Mouse (Mus musculus): Measurements from ENCODE around the gene Cbx7.
A peak's percentile ranks its signal among the peaks of the same experiment; 100 is the strongest.
"Not testable (repeated sequence)": the region's sequence is repeated elsewhere in the genome, so short reads cannot be mapped to it uniquely, and the experiment has no call there.

Gene Cbx7

GRCm38 (mm10) chr15:79927637-79928122, 43.2 kb downstream of the Cbx7 start:
- DNase-seq (ENCODE audit: low read depth, low spot score) = peak; percentile 97

- peak; percentile 68 for DNase-seq (ENCODE audit: low read depth, low spot score)
These were observed 44.0 kb downstream of the Cbx7 start for GRCm38 (mm10) chr15:79926856-79927416.

GRCm38 (mm10) chr15:79919787-79920186, 51.1 kb downstream of the Cbx7 start:
- no peak for DNase-seq (ENCODE audit: low read depth, low spot score)

GRCm38 (mm10) chr15:79918485-79918884, 52.4 kb downstream of the Cbx7 start:
- DNase-seq (ENCODE audit: low read depth, low spot score) = no peak

GRCm38 (mm10) chr15:79917111-79917720, 53.7 kb downstream of the Cbx7 start:
- DNase-seq (ENCODE audit: low read depth, low spot score) = no peak

GRCm38 (mm10) chr15:79916150-79916549, 54.8 kb downstream of the Cbx7 start:
- no peak for DNase-seq (ENCODE audit: low read depth, low spot score)

- peak; percentile 80 for DNase-seq (ENCODE audit: low read depth, low spot score)
These were observed 56.6 kb downstream of the Cbx7 start for GRCm38 (mm10) chr15:79914357-79914756.

GRCm38 (mm10) chr15:79913761-79914346, 57.1 kb downstream of the Cbx7 start:
- no peak for DNase-seq (ENCODE audit: low read depth, low spot score)

- peak; percentile 31 for DNase-seq (ENCODE audit: low read depth, low spot score)
These were observed 59.6 kb downstream of the Cbx7 start for GRCm38 (mm10) chr15:79911339-79911738.

GRCm38 (mm10) chr15:79910812-79911211, 60.1 kb downstream of the Cbx7 start:
- not testable (repeated sequence) for DNase-seq (ENCODE audit: low read depth, low spot score)

- DNase-seq (ENCODE audit: low read depth, low spot score) = not testable (repeated sequence)
These were observed 61.9 kb downstream of the Cbx7 start for GRCm38 (mm10) chr15:79909006-79909405.

- DNase-seq (ENCODE audit: low read depth, low spot score) = no peak
These were observed 64.1 kb downstream of the Cbx7 start for GRCm38 (mm10) chr15:79906855-79907254.

- no peak for DNase-seq (ENCODE audit: low read depth, low spot score)
These were observed 65.7 kb downstream of the Cbx7 start for GRCm38 (mm10) chr15:79905211-79905610.

- not testable (repeated sequence) for DNase-seq (ENCODE audit: low read depth, low spot score)
These were observed 66.2 kb downstream of the Cbx7 start for GRCm38 (mm10) chr15:79904678-79905077.

GRCm38 (mm10) chr15:79903963-79904362, 67.0 kb downstream of the Cbx7 start:
- DNase-seq (ENCODE audit: low read depth, low spot score) = no peak

GRCm38 (mm10) chr15:79903081-79903480, 67.8 kb downstream of the Cbx7 start:
- not testable (repeated sequence) for DNase-seq (ENCODE audit: low read depth, low spot score)

- no peak for DNase-seq (ENCODE audit: low read depth, low spot score)
These were observed 69.5 kb downstream of the Cbx7 start for GRCm38 (mm10) chr15:79901399-79901798.

- DNase-seq (ENCODE audit: low read depth, low spot score) = no peak
These were observed 70.2 kb downstream of the Cbx7 start for GRCm38 (mm10) chr15:79900751-79901150.

GRCm38 (mm10) chr15:79899828-79900510, 71.0 kb downstream of the Cbx7 start:
- no peak for DNase-seq (ENCODE audit: low read depth, low spot score)

GRCm38 (mm10) chr15:79898988-79899387, 71.9 kb downstream of the Cbx7 start:
- no peak for DNase-seq (ENCODE audit: low read depth, low spot score)

GRCm38 (mm10) chr15:79896080-79896725, 74.7 kb downstream of the Cbx7 start:
- DNase-seq (ENCODE audit: low read depth, low spot score) = no peak

All from brain, adult 2 months (tissue).